Mouse (Mus musculus): ENCODE measurements at regions not wholly inside any gene's neighbourhood (a gene's known extent, or its start where the extent isn't known, plus 50 kb on each side); places are given as distances from the start of the nearest gene placed in this dataset.

- no peak for ATAC-seq (replicated peaks; ENCODE audit: low FRiP score, poor library complexity, severe bottlenecking)
These were observed 99.4 kb downstream of the Tmem17 start for GRCm38 (mm10) chr11:22611102-22611869.

- no peak for ATAC-seq (replicated peaks; ENCODE audit: low FRiP score, poor library complexity, severe bottlenecking)
These were observed 101.6 kb downstream of the Tmem17 start for GRCm38 (mm10) chr11:22613500-22613899.

GRCm38 (mm10) chr11:22617204-22617874 is 105.5 kb downstream of the Tmem17 start:
- peak; percentile 75 for ATAC-seq (replicated peaks; ENCODE audit: low FRiP score, poor library complexity, severe bottlenecking)

- no peak for ATAC-seq (replicated peaks; ENCODE audit: low FRiP score, poor library complexity, severe bottlenecking)
These were observed 109.2 kb downstream of the Tmem17 start for GRCm38 (mm10) chr11:22620912-22621705.

GRCm38 (mm10) chr11:22621868-22622267 is 110.0 kb downstream of the Tmem17 start:
- ATAC-seq (replicated peaks; ENCODE audit: low FRiP score, poor library complexity, severe bottlenecking) = no peak

GRCm38 (mm10) chr11:22622496-22622997 is 110.7 kb downstream of the Tmem17 start:
- no peak for ATAC-seq (replicated peaks; ENCODE audit: low FRiP score, poor library complexity, severe bottlenecking)

- no peak for ATAC-seq (replicated peaks; ENCODE audit: low FRiP score, poor library complexity, severe bottlenecking)
These were observed 114.5 kb downstream of the Tmem17 start for GRCm38 (mm10) chr11:22626407-22626806.

GRCm38 (mm10) chr11:22628497-22628896 is 116.6 kb downstream of the Tmem17 start:
- ATAC-seq (replicated peaks; ENCODE audit: low FRiP score, poor library complexity, severe bottlenecking) = no peak

- no peak for ATAC-seq (replicated peaks; ENCODE audit: low FRiP score, poor library complexity, severe bottlenecking)
These were observed 117.1 kb downstream of the Tmem17 start for GRCm38 (mm10) chr11:22628979-22629378.

- no peak for ATAC-seq (replicated peaks; ENCODE audit: low FRiP score, poor library complexity, severe bottlenecking)
These were observed 117.7 kb downstream of the Tmem17 start for GRCm38 (mm10) chr11:22629581-22629980.

- ATAC-seq (replicated peaks; ENCODE audit: low FRiP score, poor library complexity, severe bottlenecking) = no peak
These were observed 118.1 kb downstream of the Tmem17 start for GRCm38 (mm10) chr11:22629991-22630390.

- no peak for ATAC-seq (replicated peaks; ENCODE audit: low FRiP score, poor library complexity, severe bottlenecking)
These were observed 119.1 kb downstream of the Tmem17 start for GRCm38 (mm10) chr11:22630982-22631381.

- ATAC-seq (replicated peaks; ENCODE audit: low FRiP score, poor library complexity, severe bottlenecking) = no peak
These were observed 119.9 kb downstream of the Tmem17 start for GRCm38 (mm10) chr11:22631606-22632313.

- ATAC-seq (replicated peaks; ENCODE audit: low FRiP score, poor library complexity, severe bottlenecking) = no peak
These were observed 120.4 kb downstream of the Tmem17 start for GRCm38 (mm10) chr11:22632314-22632700.

- ATAC-seq (replicated peaks; ENCODE audit: low FRiP score, poor library complexity, severe bottlenecking) = no peak
These were observed 121.1 kb downstream of the Tmem17 start for GRCm38 (mm10) chr11:22632988-22633387.

- no peak for ATAC-seq (replicated peaks; ENCODE audit: low FRiP score, poor library complexity, severe bottlenecking)
These were observed 122.1 kb downstream of the Tmem17 start for GRCm38 (mm10) chr11:22633961-22634360.

GRCm38 (mm10) chr11:22635021-22635420 is 123.1 kb downstream of the Tmem17 start:
- ATAC-seq (replicated peaks; ENCODE audit: low FRiP score, poor library complexity, severe bottlenecking) = no peak

GRCm38 (mm10) chr11:22636321-22636720 is 124.4 kb downstream of the Tmem17 start:
- ATAC-seq (replicated peaks; ENCODE audit: low FRiP score, poor library complexity, severe bottlenecking) = no peak

GRCm38 (mm10) chr11:22636761-22637557 is 125.1 kb downstream of the Tmem17 start:
- ATAC-seq (replicated peaks; ENCODE audit: low FRiP score, poor library complexity, severe bottlenecking) = no peak

All from erythroblast, adult 5-6 weeks (primary cell).